Mouse (Mus musculus) gastrocnemius, adult 2 months (tissue): Measurements from ENCODE around the gene Gm20388. TPM values are rescaled to one million over a fixed set of nuclear protein-coding genes. Genes with fewer than 3 reads are reported as not detected.

Experiments used
- DNase-seq: peaks from one replicate; pipeline ENCODE4 v3.0.0; 2022
- H3K27ac ChIP-seq: fragments of 200-600 bp; 2 replicates; pipeline ENCODE4 v1.8.1; 2022; ENCODE audit warnings: mild to moderate bottlenecking
- H3K4me3 ChIP-seq: fragments of 200-600 bp; 2 replicates; pipeline ENCODE4 v1.8.1; 2022; ENCODE audit warnings: mild to moderate bottlenecking, moderate library complexity
- CTCF ChIP-seq: fragments of 200-600 bp; IDR thresholded peaks from 2 replicates; pipeline ENCODE4 v1.8.1; 2022; ENCODE audit warnings: antibody characterized with exemption, mild to moderate bottlenecking, moderate library complexity
- intact Hi-C: fragments of 180-260 bp; cut with DNase I; formaldehyde crosslinking; loops from one replicate; pipeline ENCODE4 v1.15.1; 2025
- total RNA-seq, 2 experiments: library from RNA; stranded (reverse); gene quantifications; 2 replicates each; pipeline ENCODE4 v1.2.3; 2021

Gm20388 gene
- total RNA-seq, 2 experiments from 2014 or later = 6.1 to 15.0 TPM

- DNase-seq = no peak
- no peak overlapping the region for H3K4me3 ChIP-seq
- intact Hi-C loops = no loop called here
Observed at GRCm38 (mm10) chr8:121903977-121904376, 1993.3 kb downstream of the Gm20388 start.

DNA sequence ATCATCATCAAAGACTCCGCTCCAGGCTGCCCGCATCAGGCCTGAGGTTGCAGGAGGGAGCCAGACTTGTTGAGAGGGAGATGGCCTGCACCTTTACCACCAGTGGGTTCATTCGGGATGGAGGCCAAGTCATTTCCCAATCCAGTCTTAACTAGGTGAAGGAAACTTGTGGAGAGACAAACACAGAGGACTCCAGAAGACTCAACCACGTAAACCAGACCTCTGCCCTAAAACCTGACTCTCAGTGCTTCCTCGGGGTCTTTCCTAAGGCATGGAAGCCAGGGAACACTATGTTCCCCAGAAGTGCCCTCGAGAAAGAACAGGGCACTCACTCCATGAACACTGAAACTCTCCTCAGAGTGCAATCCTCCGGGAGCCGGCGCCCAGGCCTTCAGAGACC lies 1994.4 kb downstream of the Gm20388 start:
- no peak overlapping the region; the same call in 1 of the 2 replicates for H3K4me3 ChIP-seq
- no peak for TF ChIP-seq CTCF
- DNase-seq = no peak
- H3K27ac ChIP-seq = no peak overlapping the region
- intact Hi-C loops = no loop called here

More at GRCm38 (mm10) chr8:121903977-121904376, 1993.3 kb downstream of the Gm20388 start:
- H3K27ac ChIP-seq = no peak overlapping the region
- TF ChIP-seq CTCF = no peak

DNA sequence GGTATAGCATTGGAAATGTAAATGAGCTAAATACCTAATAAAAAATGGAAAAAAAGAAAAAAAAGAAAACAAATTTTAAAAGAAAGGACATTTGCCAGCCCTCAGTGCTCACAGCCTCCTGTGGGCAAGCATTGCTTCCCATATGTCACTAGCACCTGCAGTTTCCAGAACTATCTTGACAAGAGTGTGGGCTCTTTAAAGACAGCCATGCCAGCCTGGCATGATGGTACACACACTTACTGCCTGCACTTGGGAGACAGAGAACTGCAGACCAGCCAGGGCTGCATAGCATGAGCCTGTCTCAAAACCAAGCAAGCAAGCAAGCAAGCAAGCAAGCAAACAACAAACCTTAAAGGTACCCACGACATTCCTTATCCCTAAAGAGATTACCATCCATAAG lies 1994.8 kb downstream of the Gm20388 start:
- intact Hi-C loops = no loop called here
- no peak for DNase-seq
- H3K4me3 ChIP-seq = no peak overlapping the region; the same call in 1 of the 2 replicates
- TF ChIP-seq CTCF = no peak
- H3K27ac ChIP-seq = no peak overlapping the region

- Histone ChIP-seq H3K4me3 (peak overlapping the region; percentile 89), H3K27ac (no peak overlapping the region)
- TF ChIP-seq CTCF = no peak
- intact Hi-C loops = no loop called here
- no peak for DNase-seq
Observed at GRCm38 (mm10) chr8:121905864-121906263, 1995.2 kb downstream of the Gm20388 start.

GRCm38 (mm10) chr8:121906542-121907512 lies 1996.2 kb downstream of the Gm20388 start:
- TF ChIP-seq CTCF = no peak
- H3K27ac ChIP-seq = peak overlapping the region; percentile 70
- intact Hi-C loops = no loop called here
- peak; percentile 45 for DNase-seq
- H3K4me3 ChIP-seq = peak overlapping the region; percentile 89

- peak; percentile 98 for DNase-seq
- Histone ChIP-seq H3K27ac (peak within 1 kb of the TSS; percentile 70), H3K4me3 (peak within 1 kb of the TSS; percentile 89)
- intact Hi-C loops = no loop called here
- no peak for TF ChIP-seq CTCF
Observed at GRCm38 (mm10) chr8:121907587-121908248, 1997.1 kb downstream of the Gm20388 start, which contains the start of gene Slc7a5. TSS of gene Slc7a5 (minus strand) at chr8:121907694.

GRCm38 (mm10) chr8:121908378-121909147 lies 1997.9 kb downstream of the Gm20388 start:
- Histone ChIP-seq H3K4me3 (no peak overlapping the region), H3K27ac (no peak overlapping the region)
- DNase-seq = no peak
- no peak for TF ChIP-seq CTCF
- intact Hi-C loops = loop anchor here (1.0 kb wide), 2 partner anchors 34 to 58 kb away; no protein-coding TSS in a partner anchor

- TF ChIP-seq CTCF = no peak
Observed at GRCm38 (mm10) chr8:121909148-121909541, 1998.5 kb downstream of the Gm20388 start.

DNA sequence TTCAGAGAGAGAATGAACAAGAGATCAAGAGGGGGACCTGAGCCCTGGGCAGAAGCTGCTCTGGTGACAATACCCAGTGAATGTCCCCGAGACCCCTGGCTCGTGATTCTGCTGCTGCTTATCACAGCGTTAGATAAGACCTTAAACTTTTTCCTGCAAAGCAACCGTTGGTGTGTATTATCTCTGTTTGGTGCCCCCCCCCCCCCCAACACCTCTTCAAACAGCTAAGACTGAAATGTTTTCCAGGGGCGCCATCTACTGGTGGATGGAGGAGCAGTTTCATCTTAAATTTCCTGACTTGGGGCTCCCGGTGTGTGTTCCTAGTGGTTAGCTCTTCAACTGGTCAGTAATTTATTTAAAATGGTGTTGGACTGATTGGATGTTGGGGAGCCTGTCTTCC lies 1999.0 kb downstream of the Gm20388 start:
- peak; percentile 76 for TF ChIP-seq CTCF
- intact Hi-C loops = loop anchor here (1.0 kb wide), 2 partner anchors 35 to 59 kb away; no protein-coding TSS in a partner anchor
- no peak overlapping the region for H3K27ac ChIP-seq
- H3K4me3 ChIP-seq = no peak overlapping the region
- peak; percentile 77 for DNase-seq

More at GRCm38 (mm10) chr8:121909148-121909541, 1998.5 kb downstream of the Gm20388 start:
- DNase-seq = no peak
- H3K27ac ChIP-seq = no peak overlapping the region
- intact Hi-C loops = loop anchor here (1.0 kb wide), 2 partner anchors 35 to 59 kb away; no protein-coding TSS in a partner anchor
- no peak overlapping the region for H3K4me3 ChIP-seq

DNA sequence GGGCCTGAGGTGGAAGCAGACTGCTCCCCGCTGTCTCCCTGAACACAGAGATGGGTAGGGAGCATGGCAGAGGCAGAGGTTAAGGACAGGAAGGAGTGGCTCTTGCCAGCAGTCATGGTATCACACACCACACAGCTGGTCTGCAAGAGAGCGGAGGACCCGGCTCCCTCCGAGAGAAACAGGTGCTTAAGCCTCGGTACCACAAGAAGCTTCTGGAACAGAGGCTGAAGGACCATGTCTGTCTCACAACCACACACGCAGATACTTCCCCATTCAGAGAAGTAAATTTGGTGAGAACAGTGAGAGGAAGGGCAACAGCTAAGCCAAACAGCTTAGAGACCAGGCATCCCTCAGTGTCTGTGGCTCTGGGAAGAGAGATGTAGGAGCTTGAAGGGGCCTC lies 2000.8 kb downstream of the Gm20388 start:
- intact Hi-C loops = no loop called here
- no peak overlapping the region for H3K27ac ChIP-seq
- no peak for TF ChIP-seq CTCF
- DNase-seq = no peak
- no peak overlapping the region for H3K4me3 ChIP-seq

DNA sequence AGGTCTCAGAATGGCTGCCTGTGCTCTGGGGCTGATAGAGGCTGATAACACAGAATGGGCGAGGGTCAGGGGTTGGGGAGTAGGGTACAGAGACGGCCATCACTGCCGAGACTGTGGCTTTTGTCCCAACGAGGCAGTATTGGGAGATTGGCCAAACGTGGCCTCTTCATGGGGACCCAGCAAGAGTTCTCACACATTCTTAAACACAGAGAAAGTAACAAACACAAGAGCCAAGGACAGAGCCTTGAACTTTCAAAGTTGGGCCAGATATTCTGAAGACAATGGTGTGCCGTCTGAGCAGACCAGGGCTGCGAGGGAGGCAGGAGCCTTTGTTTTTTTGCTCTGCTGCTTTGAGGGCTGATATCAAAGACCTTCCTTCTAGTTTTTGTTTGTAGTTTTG lies 2001.3 kb downstream of the Gm20388 start:
- Histone ChIP-seq H3K4me3 (no peak overlapping the region), H3K27ac (no peak overlapping the region)
- DNase-seq = no peak
- intact Hi-C loops = no loop called here
- TF ChIP-seq CTCF = no peak

GRCm38 (mm10) chr8:121912831-121913230 lies 2002.2 kb downstream of the Gm20388 start:
- H3K4me3 ChIP-seq = no peak overlapping the region
- no peak overlapping the region for H3K27ac ChIP-seq
- no peak for TF ChIP-seq CTCF
- DNase-seq = no peak
- intact Hi-C loops = no loop called here
